Comparison of ENCODE assay signal across 9 mouse cellular contexts in the genomic region with DNA sequence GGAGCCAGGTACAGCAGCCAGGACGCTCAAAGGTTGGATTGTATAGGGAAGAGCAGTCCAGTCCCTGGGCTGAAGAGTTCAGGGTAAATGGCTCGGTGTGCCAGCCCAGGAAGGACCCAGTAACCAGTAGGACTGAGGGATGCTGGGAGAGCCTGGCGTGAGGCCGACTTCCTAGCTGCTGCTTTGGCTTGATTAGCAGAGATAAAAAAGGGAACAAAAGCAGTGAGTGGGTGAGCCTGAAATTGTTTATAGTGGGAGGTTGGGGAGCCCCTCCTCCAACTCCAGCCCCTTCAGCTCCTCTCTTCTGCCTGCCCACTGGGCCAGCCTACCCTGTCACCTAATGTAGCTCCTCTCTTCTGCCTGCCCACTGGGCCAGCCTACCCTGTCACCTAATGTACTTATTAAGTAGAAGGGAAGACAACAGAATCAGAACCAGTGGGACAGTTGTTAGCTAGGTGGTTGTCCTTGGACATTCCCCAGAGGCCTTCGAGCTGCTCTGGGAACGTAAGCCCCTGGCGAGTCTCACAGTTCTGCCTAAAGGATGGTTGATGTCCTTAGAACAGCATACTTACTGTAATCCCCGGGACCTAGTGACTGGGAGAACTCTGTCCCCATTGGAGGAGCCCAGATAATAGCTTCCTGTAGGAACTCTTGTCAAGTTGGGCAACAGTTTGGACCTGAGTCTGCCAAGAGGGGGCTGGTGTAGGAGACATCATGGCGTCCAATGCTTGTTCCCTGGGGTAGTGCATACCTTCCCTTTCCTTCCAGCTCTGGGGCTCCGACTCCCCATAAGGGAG. TPM values are rescaled to one million over a fixed set of nuclear protein-coding genes. Genes with fewer than 3 reads are reported as not detected.
DNase-seq lines count a peak whose midpoint lies in the region; TF ChIP-seq lines count a peak whose summit lies in the region.
"Had no signal": no experiment of that assay in that cellular context is flagged by ENCODE, and none has a peak within 500 bp of the region (broad histone marks: within the 10 kb centered on the region; RNA-seq: fewer than 3 reads in every experiment).

No protein-coding gene starts in this region.

- WGBS in heart, embryonic 10.5 days, result 72% methylated on average over 10 of the region's 10 CpGs
- WGBS in cerebellum, adult 2 months, result 60% methylated on average over 10 of the region's 10 CpGs
- 68% methylated on average over 10 of the region's 10 CpGs for WGBS in macrophage (ENCODE audit: missing documents)

- H3K36me3 ChIP-seq in heart, embryonic 10.5 days, result peaks cover 45% of the 10 kb centered on the region
- H3K36me3 ChIP-seq in macrophage (ENCODE audit: inconsistent target), result peaks cover 81% of the 10 kb centered on the region

- H3K79me2 ChIP-seq in macrophage (ENCODE audit: inconsistent target), result no peaks in the 10 kb centered on the region

- no peaks in the 10 kb centered on the region for H3K27me3 ChIP-seq in heart, embryonic 10.5 days (ENCODE audit: insufficient read depth, poor library complexity, severe bottlenecking)
- no peaks in the 10 kb centered on the region for H3K27me3 ChIP-seq in cerebellum, adult 2 months (ENCODE audit: control insufficient read depth, insufficient read depth, low read length)
- H3K27me3 ChIP-seq: limb, embryonic 15.5 days had no signal

- no peak for TF ChIP-seq POLR2A in cerebellum, adult 2 months (IDR thresholded peaks at IDR 0.05; ENCODE audit: borderline replicate concordance, insufficient read depth, low read length)

- no peak for TF ChIP-seq CTCF in cerebellum, adult 2 months (IDR thresholded peaks at IDR 0.05; ENCODE audit: borderline replicate concordance, insufficient read depth, low read depth, low read length)

- DNase-seq in heart, adult 11 months, result peak; percentile 96
- no peak for DNase-seq in heart, embryonic 10.5 days (ENCODE audit: low spot score)
- peak; percentile 65 to 74 for DNase-seq in cerebellum, adult 2 months
- peak; percentile 16 for DNase-seq in heart, postnatal 25 days (ENCODE audit: low spot score)
- DNase-seq in urinary bladder, adult 18-20 months (ENCODE audit: low spot score in 2 of 2), result no peak
- DNase-seq in natural killer cell, adult 2 months (ENCODE audit: low spot score in 2 of 2), result no peak
- DNase-seq in gastrocnemius, postnatal 10 days, result no peak

- H3K4me1 ChIP-seq in heart, embryonic 10.5 days, result 0 out of 2 replicates have a peak, but pooled peaks cover 6% of the 10 kb centered on the region
- peaks cover 46% of the 10 kb centered on the region for H3K4me1 ChIP-seq in cerebellum, adult 2 months (ENCODE audit: control insufficient read depth, insufficient read depth, low read length)
- H3K4me1 ChIP-seq: limb, embryonic 15.5 days had no signal

- no peak overlapping the region for H3K4me3 ChIP-seq in heart, embryonic 10.5 days
- H3K4me3 ChIP-seq in cerebellum, adult 2 months (replicated peaks; ENCODE audit: insufficient read depth, low read depth, low read length), result no peak overlapping the region
- no peak overlapping the region for H3K4me3 ChIP-seq in macrophage (ENCODE audit: inconsistent target)
- H3K4me3 ChIP-seq: limb, embryonic 15.5 days had no signal

- H3K27ac ChIP-seq in heart, embryonic 10.5 days, result no peak overlapping the region
- peak overlapping the region; percentile 74 for H3K27ac ChIP-seq in cerebellum, adult 2 months (ENCODE audit: insufficient read depth, low read length)
- peak overlapping the region; percentile 47 for H3K27ac ChIP-seq in macrophage
- H3K27ac ChIP-seq: limb, embryonic 15.5 days had no signal

- H3K9me3 ChIP-seq in heart, embryonic 10.5 days, result no peaks in the 10 kb centered on the region
- H3K9me3 ChIP-seq: limb, embryonic 15.5 days had no signal

- intact Hi-C loops in heart, postnatal 25 days (cut with DNase I), result loop anchor here (5.0 kb wide), 1 partner anchor 40 kb away; no protein-coding TSS in a partner anchor

RNA-seq across cellular contexts. Expression of gene Vps35l, which starts 37.8 kb away (rescaled TPM):
- 52.3 and 56.3 TPM in 2 replicates for polyA plus RNA-seq in heart, embryonic 10.5 days (2016; fragmentation: Nextera tagmentation; extraction: Ambion mirVana)
- polyA plus RNA-seq in cerebellum, adult 2 months (2012; rRNA removed), result 72.3 and 74.3 TPM in 2 replicates
- total RNA-seq in heart, postnatal 25 days (2021), result 10 to 100 TPM; 26.1 to 26.9 TPM
- total RNA-seq in macrophage (2018; cell fraction: chromatin; rRNA removed), result 100 to 1,000 TPM; 109 to 369 (median 222) TPM
- total RNA-seq in macrophage (2018; cell fraction: cytosol; rRNA removed), result 100 to 1,000 TPM; 103 to 157 (median 135) TPM
- total RNA-seq in macrophage (2018; cell fraction: nucleus; rRNA removed), result 100 to 1,000 TPM in 18 of 26 experiments, 10 to 100 TPM in 8; 80.9 to 206 (median 115) TPM
- 93.8 to 123 TPM (median 106 TPM) in 3 replicates for polyA plus RNA-seq in macrophage (2018)
- 10 to 100 TPM; 30.3 to 35.5 TPM for total RNA-seq in gastrocnemius, postnatal 10 days (2021)

Comparison
In these comparisons a context has a peak if more than half of its experiments do, and no peak if none do; other contexts are left out.
1. DNase-seq: peak in heart, adult 11 months (single experiment), cerebellum, adult 2 months (2 of 2) and heart, postnatal 25 days (single experiment); none in heart, embryonic 10.5 days (single experiment), urinary bladder, adult 18-20 months (0 of 2), natural killer cell, adult 2 months (0 of 2) and gastrocnemius, postnatal 10 days (single experiment).